Mouse (Mus musculus): ENCODE measurements around the gene Actg2.
"Not testable (repeated sequence)": the region's sequence is repeated elsewhere in the genome, so short reads cannot be mapped to it uniquely, and the experiment has no call there.

Actg2 gene

DNA sequence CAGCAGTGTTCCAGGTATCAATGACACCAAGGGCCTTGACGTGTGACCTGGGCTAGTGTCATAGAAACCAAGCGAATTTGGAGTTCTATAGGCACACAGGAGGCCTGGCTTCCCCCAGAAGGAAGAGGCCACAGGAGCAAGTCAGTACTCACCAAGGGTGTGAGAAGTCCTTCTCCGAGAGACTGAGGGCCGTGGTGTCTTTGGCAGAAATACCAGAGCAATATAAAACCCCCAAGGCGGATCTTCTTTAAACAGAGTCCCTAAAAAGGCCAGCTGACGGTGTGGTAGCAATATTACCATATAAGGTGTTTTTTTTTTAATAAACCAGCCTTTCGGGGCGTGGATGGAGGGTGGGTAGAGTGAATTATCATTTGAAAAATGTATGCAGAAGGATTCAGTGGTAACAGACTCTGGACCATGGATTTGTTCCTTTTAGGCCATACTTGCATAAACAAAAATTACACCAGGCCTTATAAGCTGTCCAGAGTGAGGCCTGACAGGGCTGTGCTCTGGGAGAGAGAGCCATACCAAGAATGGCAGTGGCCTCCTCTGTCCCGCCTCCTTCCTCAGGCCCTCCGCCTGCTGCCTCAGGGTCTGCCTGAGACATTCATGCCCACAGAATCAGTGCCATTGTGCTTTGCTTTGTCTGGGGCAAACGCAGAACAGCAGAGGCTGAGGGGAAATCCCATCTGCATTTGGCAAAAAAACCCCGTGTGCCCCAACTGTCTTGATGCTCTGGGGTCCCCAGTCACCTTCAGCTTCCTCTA, at the start of gene Actg2:
TSS of gene Actg2 (minus strand) at position 238 of the 767 bp plus-strand sequence.
- no peak for DNase-seq

DNA sequence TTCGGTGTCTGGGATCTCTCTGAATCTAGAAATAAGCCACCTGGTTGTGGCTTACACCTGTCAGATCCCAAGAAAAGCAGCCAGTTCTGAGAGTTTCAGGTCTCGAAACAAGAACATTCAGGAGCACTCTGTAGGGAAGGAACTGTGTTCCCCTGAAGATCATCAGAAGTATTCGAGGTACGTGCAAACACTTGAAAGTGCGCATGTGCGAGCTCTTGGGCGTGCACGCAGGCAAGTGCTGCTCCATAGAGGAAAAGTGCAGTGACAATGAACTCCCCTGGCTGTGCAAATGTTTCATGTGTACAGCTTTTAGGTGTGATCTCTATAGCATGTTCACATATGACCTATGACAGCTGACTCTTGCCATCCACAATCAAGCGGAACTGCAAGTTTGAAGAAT, 49.3 kb upstream of the Actg2 start:
- DNase-seq: not testable (repeated sequence)

DNA sequence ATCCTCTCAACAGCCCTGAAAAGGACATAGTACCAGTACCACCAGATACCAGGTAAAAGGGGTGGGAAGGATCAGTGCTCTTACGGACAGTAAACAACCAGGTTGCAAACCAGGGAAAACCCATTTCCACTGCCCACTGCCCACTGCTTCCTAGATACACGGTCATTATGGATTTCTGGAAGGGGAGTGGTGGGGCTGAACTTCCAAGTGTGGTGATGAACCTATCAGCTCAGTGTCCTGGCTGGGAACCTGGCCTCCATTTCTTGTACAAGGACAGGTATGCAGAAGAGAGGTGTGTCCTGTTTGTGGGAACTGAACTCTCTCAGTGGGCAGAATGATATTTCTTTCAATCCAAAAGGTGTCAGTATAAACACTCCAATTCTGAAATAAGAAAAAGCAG, 47.5 kb upstream of the Actg2 start:
- no peak for DNase-seq

DNA sequence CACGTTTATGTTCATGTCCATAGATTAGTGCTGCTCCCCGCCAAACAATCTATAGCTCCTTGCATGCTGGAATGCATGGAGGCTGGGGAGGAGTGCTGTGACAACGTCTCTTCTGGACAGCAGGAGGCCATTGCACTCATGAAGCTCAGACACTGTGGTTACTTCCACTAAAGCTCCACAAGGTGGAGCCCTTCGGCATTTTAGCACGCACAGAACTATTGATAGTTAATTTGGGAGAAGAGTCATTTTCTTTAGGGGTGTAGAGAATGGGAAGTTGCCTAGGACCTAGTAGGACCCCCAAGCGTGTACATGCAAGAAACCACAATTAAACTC, 46.8 kb upstream of the Actg2 start:
- DNase-seq: peak; percentile 22

DNA sequence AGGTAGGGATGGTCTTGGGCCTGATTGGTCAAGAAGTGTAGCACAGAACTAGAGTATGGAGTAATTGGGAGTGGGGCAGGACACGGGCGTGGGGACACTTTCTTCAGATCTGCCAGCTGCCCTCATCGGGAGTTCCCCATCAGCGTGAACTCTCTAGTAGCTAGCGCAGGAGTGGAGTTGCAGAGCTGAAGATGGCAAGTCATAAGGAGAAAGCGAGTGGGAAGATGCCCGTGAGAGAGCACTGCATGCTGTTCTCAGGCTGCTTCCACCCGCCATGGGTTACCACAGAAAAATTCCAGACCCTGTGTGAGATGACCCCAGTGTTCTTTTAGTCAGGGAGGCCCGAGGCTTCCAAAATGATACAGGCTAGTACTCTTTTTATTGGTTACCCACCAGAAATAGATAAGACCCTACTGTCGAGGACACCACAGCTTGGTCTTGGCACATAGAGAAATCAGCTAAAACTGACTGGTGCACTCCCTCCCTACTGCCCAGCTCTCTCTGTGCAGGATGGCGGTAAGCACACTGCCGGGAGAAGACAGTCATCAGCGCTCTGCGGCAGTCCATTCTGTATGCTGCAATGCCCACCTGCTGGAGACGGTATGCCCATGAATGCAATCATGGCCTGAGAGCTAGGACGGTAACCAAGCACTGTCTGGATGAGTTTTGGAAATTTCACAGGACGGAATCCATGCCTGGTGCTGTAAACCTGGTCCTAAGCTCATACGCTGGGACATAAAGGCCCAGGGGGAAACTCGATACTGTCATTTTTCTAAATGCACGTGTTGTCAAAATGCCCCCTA, 46.3 kb upstream of the Actg2 start:
- DNase-seq: no peak

DNA sequence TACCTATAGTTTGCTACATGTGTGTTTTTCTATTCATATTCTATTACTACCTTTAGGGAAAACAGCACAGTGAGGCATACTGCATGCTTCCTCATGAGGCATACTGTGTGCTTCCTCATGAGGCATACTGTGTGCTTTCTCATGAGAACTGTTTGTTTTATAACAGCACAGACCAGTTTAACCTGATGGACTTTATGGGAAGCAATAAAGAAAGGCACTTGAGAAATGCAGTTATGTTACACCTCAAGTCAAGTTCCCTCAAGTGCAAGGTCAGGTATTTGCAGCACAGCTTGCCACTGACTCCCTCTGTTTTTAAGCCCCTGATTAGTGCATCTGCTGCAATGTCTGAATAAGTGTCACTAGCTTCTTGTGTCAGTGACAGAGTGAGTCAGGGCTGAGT, 41.5 kb upstream of the Actg2 start:
- DNase-seq: no peak

DNA sequence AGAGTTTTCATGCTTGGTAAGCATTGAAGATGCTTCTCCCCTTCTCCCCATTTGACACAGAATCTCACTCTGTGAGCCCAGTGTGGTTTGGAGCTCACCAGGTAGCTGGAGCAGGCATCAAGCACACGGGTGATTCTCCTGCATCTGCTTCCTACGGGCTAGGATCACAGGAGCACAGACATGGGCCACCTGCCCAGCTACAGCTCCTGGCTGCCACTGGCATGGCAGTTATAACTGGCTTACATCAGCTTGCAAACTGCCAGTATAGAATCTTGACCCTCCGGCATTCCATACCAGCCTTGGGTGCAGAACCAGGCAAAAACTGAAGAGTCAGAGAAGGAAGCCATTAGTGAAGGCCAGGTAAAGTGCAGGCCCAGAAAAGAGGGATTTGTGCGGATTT, 39.5 kb upstream of the Actg2 start:
- no peak for DNase-seq

DNA sequence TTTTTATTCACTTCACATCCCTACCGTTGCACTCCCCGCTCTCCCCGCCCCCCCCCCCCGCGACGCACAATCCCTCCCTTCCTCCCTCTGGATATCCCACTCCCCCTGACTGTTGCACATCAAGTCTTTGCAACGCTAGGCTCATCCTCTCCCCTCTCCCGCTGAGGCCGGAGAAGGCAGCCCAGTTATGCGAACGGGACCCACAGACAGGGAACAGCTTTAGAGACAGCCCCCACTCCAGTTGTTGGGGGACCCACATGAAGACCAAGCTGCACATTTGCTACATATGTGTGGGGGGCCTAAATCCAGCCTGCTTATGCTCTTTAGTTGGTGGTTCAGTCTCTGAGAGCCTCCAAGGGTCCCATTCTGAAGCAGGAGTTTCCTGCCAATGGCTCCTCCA, 36.6 kb upstream of the Actg2 start, which contains the start of gene Stambp:
TSS of gene Stambp (minus strand) at position 59 of the 400 bp plus-strand sequence.
- DNase-seq: peak; percentile 34

DNA sequence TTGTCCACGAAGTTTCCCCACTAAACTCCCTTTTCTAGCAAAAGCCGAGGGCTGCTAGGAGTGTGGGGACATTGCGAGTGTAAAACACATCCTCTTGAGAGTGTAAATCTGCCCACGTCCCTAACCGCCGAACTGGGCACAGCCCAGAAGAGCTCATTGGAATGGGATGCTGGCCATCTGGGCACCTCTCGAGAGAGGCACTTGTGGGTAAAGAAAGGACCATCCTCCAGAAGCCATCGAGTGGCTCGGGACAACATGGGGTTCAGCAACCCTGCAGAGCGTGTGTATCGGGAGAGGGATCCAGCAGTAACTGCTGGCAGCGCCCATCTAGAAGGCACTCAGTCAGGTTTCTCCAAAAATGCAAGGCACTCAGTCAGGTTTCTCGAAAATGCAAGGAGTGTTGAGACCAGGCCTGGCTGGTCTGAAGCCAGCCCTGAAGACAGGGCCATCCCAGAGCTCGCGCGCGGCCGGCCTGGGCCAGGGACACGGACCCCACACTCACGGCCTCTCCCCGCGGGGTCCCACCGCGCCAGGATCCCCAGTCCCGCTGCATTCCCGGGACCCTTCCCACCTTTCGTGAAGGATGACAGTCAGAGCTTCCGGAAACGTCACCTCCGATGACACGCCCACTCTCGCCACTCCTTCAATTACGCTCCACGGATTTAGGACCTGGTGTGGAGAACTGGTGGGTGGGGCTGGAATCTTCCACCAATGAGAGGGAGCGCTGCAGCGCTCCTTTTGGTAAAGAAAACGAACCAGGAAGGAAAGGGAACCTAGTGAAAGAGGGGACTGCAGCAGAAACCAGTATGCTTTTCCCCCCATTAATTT, 36.0 kb upstream of the Actg2 start:
- peak; percentile 81 for DNase-seq

DNA sequence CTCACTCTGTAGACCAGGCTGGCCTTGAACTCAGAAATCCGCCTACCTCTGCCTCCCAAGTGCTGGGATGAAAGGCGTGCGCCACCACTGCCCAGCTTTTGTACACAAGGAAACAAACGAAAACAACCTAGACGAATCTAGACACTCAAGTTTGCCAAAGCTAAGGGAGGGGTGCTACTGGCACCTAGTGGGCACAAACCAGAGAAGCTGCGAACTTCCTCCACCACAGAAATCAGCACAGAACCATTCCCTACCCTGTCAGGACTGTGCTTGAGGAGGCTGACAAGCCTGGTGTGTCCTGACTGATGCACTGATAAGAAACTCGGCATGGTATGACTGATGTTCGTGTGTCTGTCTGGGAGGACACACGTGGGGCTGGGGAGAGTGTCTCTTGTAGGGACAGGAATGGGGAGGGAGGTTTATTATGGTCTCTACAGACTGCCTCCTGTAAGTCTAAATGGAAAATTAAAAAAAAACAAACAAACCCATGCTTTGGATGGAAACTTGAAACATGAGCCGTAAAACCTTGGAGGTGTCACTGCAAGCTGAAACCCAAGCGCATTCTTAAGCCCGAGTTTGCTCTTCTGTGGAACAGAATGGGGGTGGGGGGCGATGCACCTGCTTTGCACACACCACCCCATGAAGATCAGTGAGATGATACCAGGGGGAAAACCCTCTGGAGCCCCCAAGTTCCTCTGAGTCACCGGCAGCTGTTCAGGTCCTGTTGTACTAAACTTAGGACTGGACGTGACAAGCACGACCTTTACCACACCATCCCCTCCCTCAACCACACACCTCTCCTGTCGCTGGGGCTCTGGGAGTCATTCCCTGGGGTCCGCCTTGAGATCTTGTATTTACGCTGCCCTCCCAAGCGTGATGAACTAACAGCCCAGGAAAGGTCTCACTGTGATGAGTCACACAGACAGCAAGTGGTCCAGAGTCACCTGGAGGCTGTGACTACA, 33.1 kb upstream of the Actg2 start:
- DNase-seq: no peak

DNA sequence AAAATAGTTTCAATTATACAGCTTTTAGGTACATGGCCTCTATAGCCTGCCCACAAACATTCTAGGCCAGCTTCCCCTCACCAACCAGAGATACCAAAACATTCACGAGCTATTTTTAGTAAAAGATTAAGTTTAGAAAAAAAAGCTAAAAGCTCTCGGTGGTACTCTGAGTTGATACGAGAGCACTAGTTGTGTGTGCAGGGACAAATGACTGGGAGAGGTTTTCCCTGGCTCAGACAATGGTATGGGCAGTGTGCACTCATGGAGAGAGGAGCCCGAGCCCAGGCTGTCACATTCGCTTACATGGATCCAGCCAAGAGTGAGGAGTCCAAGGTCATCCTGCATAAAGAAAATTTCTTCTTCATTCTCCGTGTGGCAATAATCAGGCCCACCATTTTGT, 19.9 kb upstream of the Actg2 start:
- no peak for DNase-seq

DNA sequence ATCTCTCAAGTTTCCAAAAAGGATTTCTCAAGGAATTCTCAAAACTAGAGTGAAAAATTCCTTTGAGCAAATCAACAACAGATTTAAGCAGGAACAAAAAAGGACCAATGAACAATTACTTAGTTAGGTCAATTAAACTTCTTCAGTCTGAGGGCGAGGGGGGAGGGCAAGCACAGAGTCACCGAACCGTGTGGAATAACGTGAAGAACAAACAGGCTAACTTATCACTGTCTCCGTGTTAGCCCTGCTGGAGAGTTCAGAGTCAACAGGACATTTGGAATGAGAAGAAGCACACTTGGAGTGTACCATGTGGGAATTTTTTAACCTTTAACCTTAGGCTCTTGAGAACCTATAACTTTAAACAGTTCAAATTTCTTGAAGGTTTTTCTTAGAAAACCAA, 12.3 kb upstream of the Actg2 start:
- DNase-seq: no peak

DNA sequence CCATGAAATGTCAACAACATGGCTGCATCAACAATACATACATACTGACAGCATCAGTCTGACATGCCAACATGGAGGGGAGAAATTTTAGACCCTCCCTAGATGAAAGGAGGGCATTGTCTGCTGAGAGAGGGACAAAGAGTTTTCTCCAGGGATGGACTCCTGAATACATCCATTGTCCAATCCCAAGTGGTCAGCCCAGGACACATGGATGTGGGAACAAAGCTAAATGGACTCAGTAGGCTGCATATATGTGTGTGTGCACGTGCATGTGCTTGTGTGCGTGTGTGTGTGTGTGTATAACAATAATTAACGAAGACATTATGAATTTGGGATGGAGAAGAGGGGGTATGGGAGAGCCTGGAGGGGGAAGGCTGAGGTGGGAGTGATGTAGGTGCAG, 9.7 kb upstream of the Actg2 start:
- no peak for DNase-seq

DNA sequence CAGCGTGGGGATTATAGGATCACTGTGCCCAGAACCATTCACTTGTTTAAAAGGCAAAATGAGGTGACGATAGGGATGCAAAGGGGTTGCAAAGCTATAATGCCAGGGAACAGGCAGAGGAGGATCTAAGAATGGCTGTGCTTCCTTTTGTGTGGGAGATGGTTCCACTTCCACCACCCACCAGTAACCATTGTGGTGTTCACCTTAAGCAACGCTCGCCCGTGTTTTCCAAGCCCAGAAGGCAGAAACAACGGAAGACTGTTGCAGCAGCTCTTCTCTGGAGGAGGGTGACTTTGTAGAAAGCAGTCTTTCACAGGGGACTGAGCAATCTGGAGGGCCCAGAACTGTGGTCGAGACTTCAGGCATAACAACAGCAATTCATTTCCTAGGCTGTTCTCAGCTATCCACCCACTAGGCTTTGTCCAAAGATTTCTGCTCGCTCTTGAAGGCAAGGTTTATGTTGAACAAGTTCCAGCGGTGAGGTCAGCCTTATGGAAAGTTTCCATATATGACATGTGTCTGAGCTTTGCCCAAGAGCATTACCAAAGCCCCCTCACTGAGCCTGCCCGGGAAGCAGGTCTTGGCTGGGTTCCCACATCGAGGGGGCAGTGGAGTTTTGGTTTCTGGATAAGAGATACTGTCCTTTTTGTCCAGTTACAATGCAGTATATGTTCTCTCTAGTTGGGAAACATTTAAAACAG, 5.8 kb upstream of the Actg2 start:
- DNase-seq: no peak

DNA sequence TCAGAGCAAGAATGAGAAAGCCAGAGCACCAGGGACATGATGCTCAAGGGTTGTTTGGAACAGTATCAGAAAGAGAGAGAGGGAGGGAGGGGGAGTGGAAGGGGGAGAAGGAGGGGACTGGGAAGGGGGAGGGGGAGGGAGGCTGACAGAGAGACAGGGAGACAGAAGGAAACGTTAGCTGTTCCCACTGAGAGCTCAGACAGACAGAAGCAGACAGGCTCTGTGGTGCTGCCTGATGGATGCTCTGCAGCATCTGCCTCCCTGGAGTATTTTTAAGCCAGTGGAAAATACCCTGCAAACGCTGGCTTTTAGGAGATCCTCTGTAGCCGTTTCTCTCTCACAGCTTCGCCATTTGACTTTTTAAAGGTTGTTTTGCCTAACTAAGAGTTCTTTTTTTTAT, 4.0 kb upstream of the Actg2 start:
- DNase-seq: peak; percentile 34

DNA sequence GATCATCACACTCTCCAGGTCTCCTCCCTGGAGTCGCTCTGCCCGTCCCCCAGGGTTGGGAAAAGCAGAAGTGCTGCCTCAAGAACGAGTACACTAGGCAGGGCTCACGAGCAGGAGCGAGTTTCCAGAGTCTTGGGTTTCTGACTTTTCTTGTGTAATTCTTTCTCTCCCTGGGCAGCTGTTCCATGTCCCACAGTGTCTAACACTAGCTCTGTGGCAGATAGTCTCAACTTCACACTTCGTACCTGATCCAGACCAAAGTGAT, 662 bp upstream of the Actg2 start:
- DNase-seq: no peak

DNA sequence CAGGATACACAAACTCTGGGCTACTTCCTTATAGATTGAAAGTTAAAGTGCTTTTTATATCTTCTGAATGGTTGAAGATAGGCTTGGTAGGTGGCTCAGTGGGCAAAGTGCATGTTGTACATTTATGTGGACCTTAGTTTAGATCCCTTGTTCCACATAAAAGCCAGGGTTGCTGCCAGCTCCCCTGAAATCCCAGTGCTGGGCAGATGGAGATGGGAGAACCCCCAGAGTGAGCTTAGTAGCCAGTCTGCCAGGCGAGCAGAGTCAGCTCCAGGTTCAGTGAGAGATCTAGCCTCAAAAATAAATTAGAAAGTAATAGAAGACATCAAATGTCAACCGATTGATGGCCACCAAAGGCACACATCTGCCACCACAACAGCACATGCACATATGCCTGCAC, 3.5 kb downstream of the Actg2 start:
- no peak for DNase-seq

DNA sequence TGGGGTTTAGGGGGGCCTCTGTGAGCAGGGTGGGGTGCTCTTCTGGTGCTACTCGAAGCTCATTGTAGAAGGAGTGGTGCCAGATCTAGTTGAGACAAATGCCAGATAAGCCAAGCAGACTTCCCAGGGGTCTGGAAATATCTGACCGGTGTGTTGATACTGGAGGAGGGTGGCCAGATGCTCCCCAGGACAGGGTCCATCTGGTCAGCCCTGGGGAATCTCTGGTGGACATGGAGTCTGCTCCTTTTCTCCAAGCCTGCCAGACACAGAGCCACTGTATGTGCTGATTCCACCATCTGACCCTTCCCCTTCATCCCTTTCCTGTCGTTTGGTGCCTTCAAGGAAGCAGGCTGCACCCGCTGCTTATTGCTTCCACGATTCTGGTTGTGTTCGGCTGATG, 12.9 kb downstream of the Actg2 start:
- no peak for DNase-seq

DNA sequence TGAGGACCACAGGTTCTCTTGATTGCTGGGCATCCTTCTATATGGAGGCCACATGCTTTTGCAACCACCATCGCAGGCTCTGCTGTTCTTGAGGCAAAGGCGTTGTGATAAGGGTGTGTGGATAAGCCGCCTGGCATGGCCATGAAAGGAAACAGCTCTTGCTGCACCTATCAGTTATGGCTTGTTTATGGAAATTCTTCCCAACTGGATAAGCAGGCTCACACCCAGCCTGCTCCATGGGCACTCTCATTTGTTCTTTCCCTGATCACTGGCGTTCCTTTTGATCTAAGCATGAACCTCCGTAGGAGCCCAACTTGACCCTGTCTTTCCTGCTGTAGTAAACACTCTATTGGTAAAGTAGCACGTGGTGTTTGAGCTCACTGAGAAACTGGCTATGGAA, 14.3 kb downstream of the Actg2 start:
- DNase-seq: no peak

DNA sequence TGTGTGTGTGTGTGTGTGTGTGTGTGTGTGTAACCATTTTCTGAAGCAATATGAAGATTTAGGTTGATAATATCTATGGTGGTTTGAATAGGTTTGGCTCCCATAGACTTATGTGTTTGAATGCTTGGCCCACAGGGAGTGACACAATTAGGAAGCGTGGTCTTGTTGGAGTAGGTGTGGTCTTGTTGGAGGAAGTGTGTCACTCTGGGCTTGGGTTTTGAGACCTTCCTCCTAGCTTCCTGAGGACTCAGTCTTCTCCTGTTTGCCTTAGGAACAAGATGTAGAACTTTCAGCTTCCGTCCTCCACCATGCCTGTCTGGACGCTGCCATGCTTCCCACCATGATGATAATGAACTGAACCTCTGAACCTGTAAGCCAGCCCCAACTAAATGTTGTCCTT, 17.4 kb downstream of the Actg2 start:
- no peak for DNase-seq

DNA sequence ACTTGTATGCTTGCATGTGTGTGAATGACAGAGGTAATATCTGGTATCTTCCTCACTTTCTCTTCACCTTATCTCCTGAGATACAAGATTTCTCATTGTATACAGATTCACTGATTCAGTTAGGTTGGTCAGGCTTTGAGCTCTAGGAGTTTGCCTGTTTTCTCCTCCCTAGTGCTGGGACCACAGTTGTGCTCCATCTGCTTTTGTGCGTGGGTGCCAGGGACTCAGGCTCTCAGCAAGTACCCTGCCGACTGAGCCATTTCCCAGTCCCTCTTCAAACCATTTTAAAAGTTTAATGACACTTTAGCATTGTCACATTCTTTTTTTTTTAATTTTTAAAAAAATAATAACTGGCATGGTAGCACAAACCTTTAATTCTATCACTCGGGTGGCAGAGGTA, 20.9 kb downstream of the Actg2 start:
- DNase-seq: no peak

DNA sequence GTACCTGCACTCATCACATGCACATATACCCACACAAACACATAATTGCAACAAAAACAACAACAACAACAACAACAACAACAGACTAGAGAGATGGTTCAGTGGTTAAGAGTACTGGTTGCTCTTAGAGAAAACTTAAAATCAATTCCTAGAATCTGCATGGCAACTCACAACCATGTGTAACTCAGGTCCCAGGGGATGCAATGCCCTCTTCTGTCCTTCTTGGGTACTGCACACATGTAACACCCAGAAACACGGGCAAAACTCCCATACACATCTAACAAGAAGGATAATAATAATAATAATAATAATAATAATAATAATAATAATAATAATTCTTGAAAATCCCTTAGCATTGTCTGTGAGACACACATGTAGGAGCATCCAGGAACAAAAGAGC, 23.6 kb downstream of the Actg2 start:
- DNase-seq: peak; percentile 71

Measured in right cerebral cortex, postnatal 4 days (tissue).